Mouse (Mus musculus) intestine, postnatal 0 days (tissue): ENCODE measurements around the gene Eef1e1. TPM values are rescaled to one million over a fixed set of nuclear protein-coding genes. Genes with fewer than 3 reads are reported as not detected.

Experiments
- ATAC-seq: fragments of 200-750 bp; cut with Nextera tagmentation; 2 replicates; pipeline ENCODE4 v1.8.0; 2017; ENCODE audit warnings: mild to moderate bottlenecking, moderate TSS enrichment, moderate library complexity
- H3K27ac ChIP-seq: fragments of 300-500 bp; sonication (generic); 2 replicates; pipeline ENCODE4 v1.5.1; 2014; ENCODE audit warnings: mild to moderate bottlenecking, low read depth, low read length, moderate library complexity
- H3K27me3 ChIP-seq: fragments of 300-500 bp; sonication (generic); replicated peaks from 2 replicates; pipeline ENCODE4 v1.6.1; 2014; ENCODE audit warnings: low read length, mixed read lengths; ENCODE audit not compliant: control insufficient read depth, insufficient read depth
- H3K36me3 ChIP-seq: fragments of 300-500 bp; sonication (generic); 2 replicates; pipeline ENCODE4 v1.6.1; 2014; ENCODE audit warnings: mild to moderate bottlenecking, moderate library complexity; ENCODE audit not compliant: control insufficient read depth, insufficient read depth
- H3K4me1 ChIP-seq: fragments of 300-500 bp; sonication (generic); replicated peaks from 2 replicates; pipeline ENCODE4 v1.6.1; 2014; ENCODE audit warnings: antibody characterized with exemption, low read length, mixed read lengths; ENCODE audit not compliant: control insufficient read depth, insufficient read depth
- H3K4me2 ChIP-seq: fragments of 300-500 bp; sonication (generic); replicated peaks from 2 replicates; pipeline ENCODE4 v1.6.1; 2014; ENCODE audit warnings: low read depth, mild to moderate bottlenecking, moderate library complexity
- H3K4me3 ChIP-seq: fragments of 300-500 bp; sonication (generic); 2 replicates; pipeline ENCODE4 v1.5.1; 2014; ENCODE audit warnings: low read depth, low read length
- H3K9ac ChIP-seq: fragments of 300-500 bp; sonication (generic); 2 replicates; pipeline ENCODE4 v1.6.1; 2014; ENCODE audit warnings: mild to moderate bottlenecking, low read depth, low read length
- H3K9me3 ChIP-seq: fragments of 300-500 bp; sonication (generic); 2 replicates; pipeline ENCODE4 v1.6.1; 2016; ENCODE audit warnings: mixed run types; ENCODE audit not compliant: control insufficient read depth
- CTCF ChIP-seq: sonication (generic); IDR thresholded peaks from 2 replicates; pipeline ENCODE4 v1.5.1; 2016; ENCODE audit warnings: low read depth, mild to moderate bottlenecking, control low read depth, antibody characterized with exemption, moderate library complexity
- WGBS: fragments of 180-500 bp; shearing (Covaris S2); extraction: QIAGEN DNeasy Blood & Tissue Kit; methylation state at CpG from one replicate; pipeline ENCODE4 v1.1.7; 2014; 5-methylcytosine and 5-hydroxymethylcytosine counted together
- polyA plus RNA-seq: library from polyadenylated mRNA; unstranded; fragments of >200 nt; fragmentation: Nextera tagmentation; extraction: Ambion mirVana; gene quantifications from 2 replicates; pipeline ENCODE4 v1.2.1, GENCODE M21; 2015

The Eef1e1 gene
- polyA plus RNA-seq, 1 experiment from 2014 or later = 34.9 TPM

DNA sequence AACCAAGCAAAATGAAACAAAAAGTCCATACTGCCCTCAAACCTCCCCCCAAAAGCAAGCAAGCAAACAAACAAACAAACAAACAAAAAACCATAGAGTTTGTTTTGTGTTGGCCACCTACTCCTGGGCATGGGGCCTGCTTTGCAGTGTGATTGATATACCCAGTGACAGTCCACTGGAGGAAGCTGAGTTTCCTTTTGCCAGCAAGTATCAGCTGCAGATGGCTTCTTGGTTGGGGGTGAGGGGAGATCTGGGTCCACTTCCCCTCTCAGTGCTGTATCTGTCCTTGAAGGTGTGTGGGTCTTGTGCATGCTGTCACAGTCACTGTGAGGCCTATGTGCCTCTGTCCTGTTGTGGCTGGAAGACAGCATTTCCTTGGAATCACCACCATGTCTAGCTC lies 11.2 kb upstream of the Eef1e1 start:
- Histone ChIP-seq H3K4me2 (no peak overlapping the region), H3K4me3 (no peak overlapping the region), H3K9me3 (no peaks in the 10 kb centered on the region), H3K4me1 (no peaks in the 10 kb centered on the region), H3K36me3 (no peaks in the 10 kb centered on the region), H3K27ac (no peak overlapping the region), H3K9ac (no peak overlapping the region), H3K27me3 (no peaks in the 10 kb centered on the region)
- TF ChIP-seq CTCF = no peak
- ATAC-seq = no peak

DNA sequence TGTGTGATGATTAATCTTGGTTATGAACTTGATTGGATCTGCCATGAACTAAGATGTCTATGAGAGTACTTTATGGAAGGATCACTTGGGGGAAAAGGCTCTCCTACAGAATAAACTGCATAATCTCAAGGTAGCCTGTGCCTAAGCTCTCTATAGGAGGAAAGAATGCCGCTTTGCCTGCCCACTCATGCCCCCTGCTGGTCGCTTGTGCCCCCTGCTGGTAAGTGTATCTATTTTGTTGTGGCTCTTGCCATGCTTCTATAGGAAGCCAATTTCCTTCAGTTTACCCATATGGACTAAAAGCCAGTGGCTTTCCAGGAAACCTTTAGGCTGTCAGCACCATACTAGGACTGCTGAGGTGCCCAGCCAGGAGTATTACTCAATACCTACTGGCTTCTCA lies 9.7 kb upstream of the Eef1e1 start:
- Histone ChIP-seq H3K4me2 (no peak overlapping the region), H3K9me3 (no peaks in the 10 kb centered on the region), H3K27me3 (no peaks in the 10 kb centered on the region), H3K9ac (no peak overlapping the region), H3K4me1 (no peaks in the 10 kb centered on the region), H3K36me3 (no peaks in the 10 kb centered on the region), H3K4me3 (no peak overlapping the region), H3K27ac (no peak overlapping the region)
- WGBS = 34% methylated on average over 2 of the region's 2 CpGs
- TF ChIP-seq CTCF = peak; percentile 76
- no peak for ATAC-seq

DNA sequence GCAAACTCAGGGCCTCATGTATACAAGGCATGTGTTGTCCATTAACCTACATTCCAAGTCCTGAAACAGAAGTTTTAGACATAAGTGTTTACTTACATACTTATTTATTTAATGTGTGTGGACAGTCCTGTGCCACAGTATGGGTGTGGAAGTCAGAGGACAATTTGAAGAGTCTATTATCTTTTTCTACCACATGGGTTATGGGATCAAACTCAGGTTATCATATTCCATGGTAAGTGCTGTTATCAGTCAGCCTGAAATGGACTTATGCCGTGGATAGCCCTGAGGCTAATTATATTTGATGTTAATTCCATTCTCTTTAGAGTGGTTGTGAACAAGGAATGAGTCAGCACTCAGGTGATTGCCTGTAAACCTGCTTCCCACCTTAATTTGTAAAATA lies 5.9 kb upstream of the Eef1e1 start:
- Histone ChIP-seq H3K9me3 (0 out of 2 replicates have a peak, but pooled peaks cover 9% of the 10 kb centered on the region), H3K36me3 (no peaks in the 10 kb centered on the region), H3K27me3 (no peaks in the 10 kb centered on the region), H3K4me1 (no peaks in the 10 kb centered on the region), H3K4me3 (no peak overlapping the region), H3K9ac (no peak overlapping the region), H3K27ac (no peak overlapping the region), H3K4me2 (no peak overlapping the region)
- ATAC-seq = no peak
- no peak for TF ChIP-seq CTCF
- 33% methylated on average over 1 of the region's 1 CpGs for WGBS

DNA sequence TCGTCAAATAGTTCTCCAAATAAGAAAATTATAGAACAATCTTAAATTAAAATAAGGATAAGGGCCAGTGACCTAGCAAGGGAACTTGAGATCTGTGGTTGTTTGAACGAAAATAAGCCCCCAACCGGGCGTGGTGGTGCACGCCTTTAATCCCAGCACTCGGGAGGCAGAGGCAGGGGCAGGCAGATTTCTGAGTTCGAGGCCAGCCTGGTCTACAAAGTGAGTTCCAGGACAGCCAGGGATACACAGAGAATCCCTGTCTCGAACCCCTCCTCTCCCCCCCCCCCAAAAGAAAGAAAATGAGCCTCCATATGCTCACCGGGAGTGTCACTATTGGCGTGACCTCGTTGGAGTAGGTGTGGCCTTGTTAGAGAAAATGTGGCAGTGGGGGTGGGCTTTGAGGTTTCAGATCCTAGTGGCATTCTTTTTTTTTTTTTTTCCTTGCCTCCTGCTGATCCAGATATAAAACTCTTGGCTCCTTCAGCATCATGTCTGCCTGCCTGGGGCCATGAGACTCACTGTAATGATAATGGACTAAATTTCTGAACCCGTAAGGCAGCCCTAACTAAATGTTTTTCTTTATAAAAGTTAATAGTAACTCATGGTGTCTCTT lies 772 bp upstream of the Eef1e1 start:
- peaks cover 18% of the 10 kb centered on the region for H3K36me3 ChIP-seq
- H3K4me2 ChIP-seq = no peak overlapping the region
- no peak for TF ChIP-seq CTCF
- 86% methylated on average over 12 of the region's 12 CpGs for WGBS
- H3K4me3 ChIP-seq = no peak overlapping the region
- H3K27me3 ChIP-seq = no peaks in the 10 kb centered on the region
- ATAC-seq = no peak
- H3K9ac ChIP-seq = no peak overlapping the region
- H3K27ac ChIP-seq = no peak overlapping the region
- 0 out of 2 replicates have a peak, but pooled peaks cover 9% of the 10 kb centered on the region for H3K9me3 ChIP-seq
- H3K4me1 ChIP-seq = 0 out of 2 replicates have a peak, but pooled peaks cover 5% of the 10 kb centered on the region

DNA sequence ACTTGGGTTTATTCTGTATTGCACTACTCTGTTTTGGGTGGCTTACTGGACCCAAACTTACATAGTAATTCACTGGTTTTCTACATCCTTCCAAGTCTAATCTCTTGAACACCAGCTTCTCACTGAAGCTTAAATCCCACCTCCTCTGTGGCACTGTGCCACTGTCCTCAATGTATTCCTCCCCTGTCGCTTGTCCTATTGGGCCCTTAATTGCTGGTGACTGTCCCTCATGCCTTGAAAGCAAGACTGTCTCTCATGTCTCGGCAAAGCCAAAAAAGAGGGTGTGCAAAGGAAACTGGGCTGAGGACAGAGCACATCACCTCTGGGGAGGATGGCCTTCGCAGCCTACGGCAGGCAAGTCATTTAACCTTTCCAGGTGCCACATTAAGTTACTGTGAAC lies 993 bp downstream of the Eef1e1 start:
- peak overlapping the region; percentile 54 for H3K27ac ChIP-seq
- TF ChIP-seq CTCF = no peak
- peak overlapping the region; percentile 99 for H3K4me3 ChIP-seq
- H3K27me3 ChIP-seq = no peaks in the 10 kb centered on the region
- H3K36me3 ChIP-seq = peaks cover 36% of the 10 kb centered on the region
- H3K9ac ChIP-seq = peak overlapping the region; percentile 80; the same call in 1 of the 2 replicates
- H3K9me3 ChIP-seq = 0 out of 2 replicates have a peak, but pooled peaks cover 9% of the 10 kb centered on the region
- peak overlapping the region; percentile 69 for H3K4me2 ChIP-seq
- H3K4me1 ChIP-seq = 0 out of 2 replicates have a peak, but pooled peaks cover 5% of the 10 kb centered on the region
- WGBS = 18% methylated on average over 4 of the region's 4 CpGs
- no peak for ATAC-seq

DNA sequence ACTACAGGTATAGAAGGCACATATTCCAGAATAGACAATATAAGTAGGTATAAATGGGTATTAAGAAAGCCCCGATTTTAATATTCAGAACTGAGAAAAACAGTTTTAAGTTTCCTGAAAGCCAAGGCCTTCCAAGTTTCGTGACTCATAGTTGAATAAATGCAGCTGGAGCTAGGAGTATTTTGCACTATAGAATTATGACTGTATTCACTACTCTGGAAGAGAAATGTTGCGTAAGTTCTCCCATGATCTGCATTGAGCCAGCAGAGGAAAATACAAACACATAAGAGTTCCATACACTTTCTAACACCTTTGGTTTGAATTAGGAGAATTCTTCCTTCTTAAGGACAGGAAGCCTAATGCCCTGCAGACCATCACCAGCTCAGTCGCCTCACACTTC lies 8.6 kb downstream of the Eef1e1 start:
- H3K4me3 ChIP-seq = no peak overlapping the region
- ATAC-seq = no peak

DNA sequence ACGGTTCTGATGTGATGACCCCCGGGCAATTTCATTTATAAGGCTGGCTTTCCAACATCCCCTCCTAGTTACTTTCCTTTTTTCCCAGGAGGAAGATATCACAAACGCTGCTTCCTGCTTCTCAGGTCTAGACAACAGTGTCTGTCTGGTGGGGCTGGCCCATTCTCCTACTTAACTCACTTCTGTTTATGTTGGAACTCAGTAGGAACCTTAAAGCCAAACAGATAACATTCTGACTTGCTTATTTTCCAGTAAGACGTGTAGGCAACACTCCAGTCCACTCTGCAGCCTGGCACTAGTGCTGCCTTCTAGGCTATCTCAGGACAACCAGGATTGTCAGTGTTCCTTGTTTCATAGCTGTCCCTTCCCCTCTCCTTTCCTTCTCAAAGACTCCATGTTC lies 9.8 kb downstream of the Eef1e1 start:
- Histone ChIP-seq H3K9me3 (no peaks in the 10 kb centered on the region), H3K27me3 (no peaks in the 10 kb centered on the region), H3K4me2 (no peak overlapping the region), H3K4me3 (no peak overlapping the region), H3K27ac (no peak overlapping the region), H3K9ac (no peak overlapping the region), H3K4me1 (no peaks in the 10 kb centered on the region), H3K36me3 (peaks cover 63% of the 10 kb centered on the region)
- no peak for ATAC-seq
- TF ChIP-seq CTCF = no peak
- WGBS = 68% methylated on average over 4 of the region's 4 CpGs

More for the DNA sequence above, 8.6 kb downstream of the Eef1e1 start:
- no peak overlapping the region for H3K27ac ChIP-seq
- H3K36me3 ChIP-seq = peaks cover 63% of the 10 kb centered on the region
- no peak overlapping the region for H3K4me2 ChIP-seq
- H3K4me1 ChIP-seq = no peaks in the 10 kb centered on the region
- TF ChIP-seq CTCF = no peak
- H3K9ac ChIP-seq = no peak overlapping the region
- 83% methylated on average over 4 of the region's 4 CpGs for WGBS
- no peaks in the 10 kb centered on the region for H3K9me3 ChIP-seq
- H3K27me3 ChIP-seq = no peaks in the 10 kb centered on the region
